Mouse (Mus musculus): Measurements from ENCODE around the gene Plppr3.

GRCm38 (mm10) chr10:79851653-79852052 lies 22.8 kb downstream of the Plppr3 start:
- TF ChIP-seq CTCF (IDR thresholded peaks at IDR 0.05; ENCODE audit: low read depth, low read length) = no peak
- no peak for TF ChIP-seq POLR2A (IDR thresholded peaks at IDR 0.05; ENCODE audit: borderline replicate concordance, low read depth, low read length)

Measured in bone marrow macrophage, adult 2 months (primary cell).